Mouse (Mus musculus) activated CD4-positive, CD25-positive, alpha-beta regulatory T cell, adult 4 months (primary cell): ENCODE results near the gene Gins2. TPM values are rescaled to one million over a fixed set of nuclear protein-coding genes. Genes with fewer than 3 reads are reported as not detected.

Source experiments
- polyA plus RNA-seq, 2 experiments: library from polyadenylated mRNA; unstranded; fragments of 100-300 nt; shearing (Covaris generic); gene quantifications; one replicate each; pipeline ENCODE4 v1.2.1; 2017

The Gins2 gene
- polyA plus RNA-seq, 2 experiments from 2014 or later, result 19.3 to 30.4 TPM

Other genes starting within 250 kb of the Gins2 start
- gene 1190005I06Rik, start 58.3 kb upstream of the Gins2 start, polyA plus RNA-seq, result not detected
- not detected for gene Gm27021, start 78.8 kb upstream of the Gins2 start, polyA plus RNA-seq
- gene Cox4i1, start 78.9 kb upstream of the Gins2 start, polyA plus RNA-seq, result 1,000 to 10,000 TPM; 1,217 to 1,292 TPM
- gene Emc8, start 79.3 kb upstream of the Gins2 start, polyA plus RNA-seq, result 10 to 100 TPM; 60.2 to 68.0 TPM
- 10 to 100 TPM; 17.9 to 24.8 TPM for gene Irf8, start 147.1 kb upstream of the Gins2 start, polyA plus RNA-seq